Comparison of ENCODE assay signal across 31 mouse cellular contexts in genomic region chr10:89505592-89505955, GRCm38 (mm10). TPM values are rescaled to one million over a fixed set of nuclear protein-coding genes. Genes with fewer than 3 reads are reported as not detected.
DNase-seq lines count a peak whose midpoint lies in the region; ATAC-seq and TF ChIP-seq lines count a peak whose summit lies in the region.
"Had no signal": no experiment of that assay in that cellular context is flagged by ENCODE, and none has a peak within 500 bp of the region (broad histone marks: within the 10 kb centered on the region; RNA-seq: fewer than 3 reads in every experiment).

No protein-coding gene starts in this region.

- 77% methylated on average over 5 of the region's 5 CpGs for WGBS in kidney, embryonic 15.5 days
- 50% methylated on average over 5 of the region's 5 CpGs for WGBS in lung, embryonic 14.5 days
- 93% methylated on average over 5 of the region's 5 CpGs for WGBS in limb, embryonic 10.5 days

- H3K27me3 ChIP-seq in kidney, embryonic 15.5 days, result no peaks in the 10 kb centered on the region
- H3K27me3 ChIP-seq in lung, embryonic 14.5 days (ENCODE audit: insufficient read depth, low read length), result no peaks in the 10 kb centered on the region
- no peaks in the 10 kb centered on the region for H3K27me3 ChIP-seq in limb, embryonic 10.5 days (ENCODE audit: low read depth, poor library complexity, severe bottlenecking)
- H3K27me3 ChIP-seq: CH12.LX; embryonic facial prominence, embryonic 12.5 days; forebrain, embryonic 12.5 days; limb, embryonic 13.5 days; liver, embryonic 15.5 days had no signal

- no peak overlapping the region for H3K27ac ChIP-seq in kidney, embryonic 15.5 days
- no peak overlapping the region for H3K27ac ChIP-seq in lung, embryonic 14.5 days (ENCODE audit: low read depth)
- no peak overlapping the region for H3K27ac ChIP-seq in limb, embryonic 10.5 days
- H3K27ac ChIP-seq: embryonic facial prominence, embryonic 12.5 days; forebrain, embryonic 12.5 days; hindbrain, postnatal 0 days; limb, embryonic 13.5 days; liver, embryonic 15.5 days had no signal

- no peak for TF ChIP-seq CTCF in lung, embryonic 14.5 days (IDR thresholded peaks at IDR 0.05; ENCODE audit: low read depth)

- no peak overlapping the region for H3K4me3 ChIP-seq in kidney, embryonic 15.5 days (replicated peaks)
- H3K4me3 ChIP-seq in lung, embryonic 14.5 days (ENCODE audit: low read depth, low read length), result no peak overlapping the region
- H3K4me3 ChIP-seq in limb, embryonic 10.5 days, result no peak overlapping the region
- H3K4me3 ChIP-seq: embryonic facial prominence, embryonic 12.5 days; erythroblast, embryonic 14.5 days; forebrain, embryonic 12.5 days; limb, embryonic 13.5 days had no signal

- no peak overlapping the region for H3K4me2 ChIP-seq in kidney, embryonic 15.5 days
- no peak overlapping the region for H3K4me2 ChIP-seq in lung, embryonic 14.5 days
- H3K4me2 ChIP-seq: embryonic facial prominence, embryonic 12.5 days; forebrain, embryonic 12.5 days; heart, embryonic 11.5 days; limb, embryonic 13.5 days; midbrain, embryonic 11.5 days had no signal

- H3K9ac ChIP-seq in kidney, embryonic 15.5 days, result no peak overlapping the region
- H3K9ac ChIP-seq in lung, embryonic 14.5 days, result no peak overlapping the region
- H3K9ac ChIP-seq: embryonic facial prominence, embryonic 12.5 days; forebrain, embryonic 12.5 days; limb, embryonic 13.5 days; liver, embryonic 15.5 days had no signal

- H3K36me3 ChIP-seq in kidney, embryonic 15.5 days, result no peaks in the 10 kb centered on the region
- no peaks in the 10 kb centered on the region for H3K36me3 ChIP-seq in lung, embryonic 14.5 days (ENCODE audit: insufficient read depth)
- no peaks in the 10 kb centered on the region for H3K36me3 ChIP-seq in limb, embryonic 10.5 days
- H3K36me3 ChIP-seq: embryonic facial prominence, embryonic 12.5 days; forebrain, embryonic 12.5 days; G1E; limb, embryonic 13.5 days; liver, embryonic 15.5 days had no signal

- intact Hi-C loops in heart, postnatal 36 days (cut with DNase I), result no loop called here

- no peaks in the 10 kb centered on the region for H3K9me3 ChIP-seq in kidney, embryonic 15.5 days (replicated peaks)
- no peaks in the 10 kb centered on the region for H3K9me3 ChIP-seq in lung, embryonic 14.5 days (ENCODE audit: low read depth, low read length)
- H3K9me3 ChIP-seq in limb, embryonic 10.5 days (replicated peaks), result no peaks in the 10 kb centered on the region
- H3K9me3 ChIP-seq: embryonic facial prominence, embryonic 12.5 days; forebrain, embryonic 12.5 days; G1E; limb, embryonic 13.5 days; liver, embryonic 15.5 days had no signal

- no peak for ATAC-seq in kidney, embryonic 15.5 days (replicated peaks; ENCODE audit: low FRiP score)
- ATAC-seq in lung, embryonic 14.5 days (ENCODE audit: insufficient read depth), result no peak
- ATAC-seq: hindbrain, postnatal 0 days had no signal

- no peaks in the 10 kb centered on the region for H3K4me1 ChIP-seq in kidney, embryonic 15.5 days
- H3K4me1 ChIP-seq in lung, embryonic 14.5 days (ENCODE audit: insufficient read depth), result no peaks in the 10 kb centered on the region
- no peaks in the 10 kb centered on the region for H3K4me1 ChIP-seq in limb, embryonic 10.5 days
- H3K4me1 ChIP-seq: embryonic facial prominence, embryonic 12.5 days; forebrain, embryonic 12.5 days; limb, embryonic 13.5 days; liver, embryonic 15.5 days had no signal

- DNase-seq in kidney, adult 9 months, result peak; percentile 53
- DNase-seq in lung, embryonic 14.5 days, result peak; percentile 53
- no peak for DNase-seq in lung, postnatal 10 days
- peak; percentile 37 for DNase-seq in retina, embryonic 14.5 days (ENCODE audit: low spot score)
- DNase-seq in limb, embryonic 10.5 days (ENCODE audit: low spot score), result no peak
- DNase-seq in heart, postnatal 36 days, result no peak
- DNase-seq: adrenal gland, adult 2 months; B cell, adult 2 months; cerebellum, adult 18-20 months; cerebellum, postnatal 14 days; gastrocnemius, postnatal 14 days; layer of hippocampus, postnatal 36 days; lung, postnatal 14 days; right cerebral cortex, postnatal 25 days; thymus, adult 18-20 months; thymus, postnatal 4 days had no signal

RNA-seq across cellular contexts. Expression of gene Nr1h4, which starts 27.8 kb away (rescaled TPM):
- polyA plus RNA-seq in kidney, embryonic 15.5 days (2015; fragmentation: Nextera tagmentation; extraction: Ambion mirVana), result 2.3 and 2.4 TPM in 2 replicates
- 0.38 and 0.45 TPM in 2 replicates for polyA plus RNA-seq in lung, embryonic 14.5 days (2014; fragmentation: Nextera tagmentation; extraction: Ambion mirVana)
- polyA plus RNA-seq in limb, embryonic 10.5 days (2016; fragmentation: Nextera tagmentation; extraction: Ambion mirVana), result not detected in 2 replicates
- total RNA-seq in heart, postnatal 36 days (2021), result under 1 TPM; 0.43 to 0.64 TPM
- total RNA-seq: CH12.LX; G1E; gastrocnemius, postnatal 14 days; hindbrain, postnatal 0 days; megakaryocyte progenitor cell, adult 5-6 weeks; midbrain, postnatal 0 days; neutrophil, adult 5-6 weeks had no signal
- polyA plus RNA-seq: embryonic facial prominence, embryonic 12.5 days; erythroblast, embryonic 14.5 days; forebrain, embryonic 12.5 days; G1E; hindbrain, embryonic 11.5 days; limb, embryonic 13.5 days; midbrain, postnatal 0 days had no signal

Comparison
In these comparisons a context has a peak if more than half of its experiments do, and no peak if none do; other contexts are left out.
1. DNase-seq: peak in kidney, adult 9 months (single experiment), lung, embryonic 14.5 days (single experiment) and retina, embryonic 14.5 days (single experiment); none in lung, postnatal 10 days (single experiment), limb, embryonic 10.5 days (single experiment) and heart, postnatal 36 days (0 of 2).